ENCODE assay signal across 8 mouse cellular contexts in the genomic region with DNA sequence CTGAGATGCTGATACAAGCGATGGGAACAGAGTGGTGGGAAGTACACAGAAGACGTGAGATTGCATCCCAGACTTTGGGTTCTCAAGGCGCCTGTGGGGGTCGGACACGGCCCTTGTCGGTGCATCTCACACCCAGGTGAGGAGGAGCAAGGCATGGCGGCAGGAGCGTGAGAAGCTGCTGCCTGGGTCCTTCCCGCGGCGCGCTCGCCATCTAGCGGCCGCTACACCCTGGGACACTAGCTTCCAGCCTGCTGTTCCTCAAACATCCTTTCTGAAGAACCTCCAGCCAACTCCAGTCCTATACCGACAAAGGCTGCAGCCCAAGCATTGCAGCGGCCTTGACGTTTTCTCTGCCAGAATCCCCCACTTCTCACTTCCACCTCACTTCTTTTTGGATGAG. TPM values are rescaled to one million over a fixed set of nuclear protein-coding genes. Genes with fewer than 3 reads are reported as not detected.
A peak's percentile ranks its signal among the peaks of the same experiment; 100 is the strongest.
DNase-seq lines count a peak whose midpoint lies in the region; ATAC-seq and TF ChIP-seq lines count a peak whose summit lies in the region.

No protein-coding gene starts in this region.

- H3K4me2 ChIP-seq in hindbrain, embryonic 16.5 days (ENCODE audit: low read length), result peak overlapping the region; percentile 65
- no peak overlapping the region for H3K4me2 ChIP-seq in liver, embryonic 14.5 days (ENCODE audit: low read depth)

- no peaks in the 10 kb centered on the region for H3K36me3 ChIP-seq in forebrain, embryonic 10.5 days (replicated peaks)
- H3K36me3 ChIP-seq in hindbrain, embryonic 16.5 days (ENCODE audit: control insufficient read depth, insufficient read depth, low read length), result no peaks in the 10 kb centered on the region
- H3K36me3 ChIP-seq in liver, embryonic 14.5 days (replicated peaks; ENCODE audit: control insufficient read depth, insufficient read depth, low read depth), result no peaks in the 10 kb centered on the region

- H3K9me3 ChIP-seq in forebrain, embryonic 10.5 days, result no peaks in the 10 kb centered on the region
- H3K9me3 ChIP-seq in hindbrain, embryonic 16.5 days (ENCODE audit: control insufficient read depth, low read length), result no peaks in the 10 kb centered on the region
- H3K9me3 ChIP-seq in liver, embryonic 14.5 days (ENCODE audit: control insufficient read depth, low read length), result no peaks in the 10 kb centered on the region

- peak overlapping the region; percentile 64 for H3K9ac ChIP-seq in hindbrain, embryonic 16.5 days (ENCODE audit: low read depth, low read length)
- H3K9ac ChIP-seq in liver, embryonic 14.5 days (replicated peaks), result no peak overlapping the region

- H3K27ac ChIP-seq in left cerebral cortex, adult 2 months, result no peak overlapping the region
- peak overlapping the region; percentile 44; the same call in 1 of the 2 replicates for H3K27ac ChIP-seq in forebrain, embryonic 10.5 days
- H3K27ac ChIP-seq in hindbrain, embryonic 16.5 days (ENCODE audit: low read depth, low read length), result no peak overlapping the region
- no peak overlapping the region for H3K27ac ChIP-seq in liver, embryonic 14.5 days

- H3K4me3 ChIP-seq in left cerebral cortex, adult 2 months, result peak overlapping the region; percentile 31; the same call in 1 of the 2 replicates
- peak overlapping the region; percentile 39 for H3K4me3 ChIP-seq in forebrain, embryonic 10.5 days
- H3K4me3 ChIP-seq in hindbrain, embryonic 16.5 days (ENCODE audit: low read length), result peak overlapping the region; percentile 34
- H3K4me3 ChIP-seq in liver, embryonic 14.5 days (ENCODE audit: insufficient read depth in 1 of 2, low read depth in 2 of 2, low read length in 2 of 2), result no peak overlapping the region

- no peak for TF ChIP-seq EP300 in liver, embryonic 14.5 days (IDR thresholded peaks at IDR 0.05; ENCODE audit: low read depth)

- ATAC-seq in hindbrain, embryonic 16.5 days, result peak; percentile 92
- peak; percentile 53 for ATAC-seq in liver, embryonic 14.5 days (ENCODE audit: insufficient read depth)

- peak; percentile 75 for TF ChIP-seq CTCF in left cerebral cortex, adult 2 months (IDR thresholded peaks at IDR 0.05)
- TF ChIP-seq CTCF in liver, embryonic 14.5 days (IDR thresholded peaks at IDR 0.05; ENCODE audit: low read depth), result peak; percentile 97

- peaks cover 23% of the 10 kb centered on the region for H3K27me3 ChIP-seq in forebrain, embryonic 10.5 days (ENCODE audit: poor library complexity, severe bottlenecking)
- no peaks in the 10 kb centered on the region for H3K27me3 ChIP-seq in hindbrain, embryonic 16.5 days (replicated peaks; ENCODE audit: control insufficient read depth, insufficient read depth, low read length)
- no peaks in the 10 kb centered on the region for H3K27me3 ChIP-seq in liver, embryonic 14.5 days (ENCODE audit: control insufficient read depth, insufficient read depth, low read length)

- intact Hi-C loops in left cerebral cortex, adult 2 months (cut with DNase I), result no loop called here

- peak; percentile 62 to 63 for DNase-seq in left cerebral cortex, adult 2 months (ENCODE audit: extremely low spot score in 1 of 2, low spot score in 2 of 2)
- no peak for DNase-seq in left cerebral cortex, adult 9 months (ENCODE audit: low spot score in 2 of 2)
- DNase-seq in brain, adult 2 months (ENCODE audit: low read depth, low spot score), result peak; percentile 91
- DNase-seq in forebrain, embryonic 10.5 days (ENCODE audit: extremely low spot score, low spot score), result peak; percentile 76
- no peak for DNase-seq in liver, embryonic 14.5 days (ENCODE audit: low read depth in 3 of 3, low spot score in 3 of 3)
- DNase-seq in neural tube, embryonic 10.5 days (ENCODE audit: extremely low spot score, low spot score), result peak; percentile 73
- DNase-seq in thymus, postnatal 25 days, result peak; percentile 68

- H3K4me1 ChIP-seq in forebrain, embryonic 10.5 days, result peaks cover 17% of the 10 kb centered on the region
- peaks cover 4% of the 10 kb centered on the region for H3K4me1 ChIP-seq in hindbrain, embryonic 16.5 days (ENCODE audit: control insufficient read depth, insufficient read depth, low read depth, low read length)
- H3K4me1 ChIP-seq in liver, embryonic 14.5 days (replicated peaks; ENCODE audit: control insufficient read depth in 2 of 2, insufficient read depth in 2 of 2, low read length in 1 of 2), result peaks cover 13 to 18% of the 10 kb centered on the region in 2 experiments

- 1% methylated on average over 18 of the region's 18 CpGs for WGBS in forebrain, embryonic 10.5 days
- WGBS in hindbrain, embryonic 16.5 days, result 2% methylated on average over 18 of the region's 18 CpGs
- under 1% methylated on average over 18 of the region's 18 CpGs for WGBS in liver, embryonic 14.5 days (ENCODE audit: insufficient replicate concordance)

RNA-seq across cellular contexts. Expression of gene Dand5, which starts 1.0 kb away (rescaled TPM):
- 10 to 100 TPM in 1 of 2 experiments, 1 to 10 TPM in 1; 9.7 to 11.1 TPM for total RNA-seq in left cerebral cortex, adult 2 months (2021)
- 2.9 and 3.5 TPM in 2 replicates for polyA plus RNA-seq in forebrain, embryonic 10.5 days (2016; fragmentation: Nextera tagmentation; extraction: Ambion mirVana)
- polyA plus RNA-seq in hindbrain, embryonic 16.5 days (2015; fragmentation: Nextera tagmentation; extraction: Ambion mirVana), result 15.4 and 17.1 TPM in 2 replicates
- 1.9 TPM in 2 replicates for polyA plus RNA-seq in liver, embryonic 14.5 days (2012; rRNA removed)
- 2.5 and 2.7 TPM in 2 replicates for polyA plus RNA-seq in liver, embryonic 14.5 days (2014; fragmentation: Nextera tagmentation; extraction: Ambion mirVana)

RNA-seq across cellular contexts. Expression of gene Gadd45gip1, which starts 7.7 kb away (rescaled TPM):
- 10 to 100 TPM; 23.9 to 25.8 TPM for total RNA-seq in left cerebral cortex, adult 2 months (2021)
- polyA plus RNA-seq in forebrain, embryonic 10.5 days (2016; fragmentation: Nextera tagmentation; extraction: Ambion mirVana), result 49.1 and 49.6 TPM in 2 replicates
- 40.6 and 40.7 TPM in 2 replicates for polyA plus RNA-seq in hindbrain, embryonic 16.5 days (2015; fragmentation: Nextera tagmentation; extraction: Ambion mirVana)
- 24.4 and 31.0 TPM in 2 replicates for polyA plus RNA-seq in liver, embryonic 14.5 days (2012; rRNA removed)
- polyA plus RNA-seq in liver, embryonic 14.5 days (2014; fragmentation: Nextera tagmentation; extraction: Ambion mirVana), result 50.2 and 55.7 TPM in 2 replicates

RNA-seq across cellular contexts. Expression of gene Rad23a, which starts 16.8 kb away (rescaled TPM):
- 10 to 100 TPM; 77.7 to 77.8 TPM for total RNA-seq in left cerebral cortex, adult 2 months (2021)
- polyA plus RNA-seq in forebrain, embryonic 10.5 days (2016; fragmentation: Nextera tagmentation; extraction: Ambion mirVana), result 130 and 137 TPM in 2 replicates
- polyA plus RNA-seq in hindbrain, embryonic 16.5 days (2015; fragmentation: Nextera tagmentation; extraction: Ambion mirVana), result 78.2 and 95.4 TPM in 2 replicates
- 139 and 184 TPM in 2 replicates for polyA plus RNA-seq in liver, embryonic 14.5 days (2012; rRNA removed)
- polyA plus RNA-seq in liver, embryonic 14.5 days (2014; fragmentation: Nextera tagmentation; extraction: Ambion mirVana), result 258 and 279 TPM in 2 replicates

RNA-seq across cellular contexts. Expression of gene Calr, which starts 23.1 kb away (rescaled TPM):
- 100 to 1,000 TPM; 459 to 496 TPM for total RNA-seq in left cerebral cortex, adult 2 months (2021)
- 735 and 764 TPM in 2 replicates for polyA plus RNA-seq in forebrain, embryonic 10.5 days (2016; fragmentation: Nextera tagmentation; extraction: Ambion mirVana)
- polyA plus RNA-seq in hindbrain, embryonic 16.5 days (2015; fragmentation: Nextera tagmentation; extraction: Ambion mirVana), result 743 and 792 TPM in 2 replicates
- 144 and 262 TPM in 2 replicates for polyA plus RNA-seq in liver, embryonic 14.5 days (2012; rRNA removed)
- 348 and 351 TPM in 2 replicates for polyA plus RNA-seq in liver, embryonic 14.5 days (2014; fragmentation: Nextera tagmentation; extraction: Ambion mirVana)

RNA-seq across cellular contexts. Expression of gene Nfix, which starts 23.5 kb away (rescaled TPM):
- total RNA-seq in left cerebral cortex, adult 2 months (2021), result 100 to 1,000 TPM; 347 to 350 TPM
- polyA plus RNA-seq in forebrain, embryonic 10.5 days (2016; fragmentation: Nextera tagmentation; extraction: Ambion mirVana), result 0.46 and 1.8 TPM in 2 replicates
- polyA plus RNA-seq in hindbrain, embryonic 16.5 days (2015; fragmentation: Nextera tagmentation; extraction: Ambion mirVana), result 94.3 and 109 TPM in 2 replicates
- polyA plus RNA-seq in liver, embryonic 14.5 days (2012; rRNA removed), result 1.2 and 1.4 TPM in 2 replicates
- 2.5 and 3.1 TPM in 2 replicates for polyA plus RNA-seq in liver, embryonic 14.5 days (2014; fragmentation: Nextera tagmentation; extraction: Ambion mirVana)

Comparison
In these comparisons a context has a peak if more than half of its experiments do, and no peak if none do; other contexts are left out.
1. DNase-seq: peak in left cerebral cortex, adult 2 months (2 of 2), brain, adult 2 months (single experiment), forebrain, embryonic 10.5 days (single experiment), neural tube, embryonic 10.5 days (single experiment) and thymus, postnatal 25 days (single experiment); none in left cerebral cortex, adult 9 months (0 of 2) and liver, embryonic 14.5 days (0 of 3).
2. H3K4me3 ChIP-seq: peak in left cerebral cortex, adult 2 months (single experiment), forebrain, embryonic 10.5 days (single experiment) and hindbrain, embryonic 16.5 days (single experiment); none in liver, embryonic 14.5 days (0 of 2).